31 mouse cellular contexts compared by ENCODE assay signal in genomic region chr7:63947514-63948487, GRCm38 (mm10). TPM values are rescaled to one million over a fixed set of nuclear protein-coding genes. Genes with fewer than 3 reads are reported as not detected.
DNase-seq lines count a peak whose midpoint lies in the region; ATAC-seq and TF ChIP-seq lines count a peak whose summit lies in the region.
"Had no signal": no experiment of that assay in that cellular context is flagged by ENCODE, and none has a peak within 500 bp of the region (broad histone marks: within the 10 kb centered on the region; RNA-seq: fewer than 3 reads in every experiment).

No protein-coding gene starts in this region.

- H3K36me3 ChIP-seq in ES-Bruce4 (ENCODE audit: control insufficient read depth, insufficient read depth, low read length, poor library complexity, severe bottlenecking) = no peaks in the 10 kb centered on the region
- H3K36me3 ChIP-seq in ES-E14 (ENCODE audit: control insufficient read depth, insufficient read depth, low read length, poor library complexity, severe bottlenecking) = no peaks in the 10 kb centered on the region
- no peaks in the 10 kb centered on the region for H3K36me3 ChIP-seq in intestine, embryonic 15.5 days
- no peaks in the 10 kb centered on the region for H3K36me3 ChIP-seq in stomach, embryonic 15.5 days
- no peaks in the 10 kb centered on the region for H3K36me3 ChIP-seq in midbrain, embryonic 15.5 days (replicated peaks)
- no peaks in the 10 kb centered on the region for H3K36me3 ChIP-seq in forebrain, embryonic 12.5 days (replicated peaks)
- H3K36me3 ChIP-seq: embryonic facial prominence, embryonic 15.5 days; forebrain, embryonic 10.5 days; liver, embryonic 13.5 days; midbrain, embryonic 12.5 days had no signal

- H3K9me3 ChIP-seq in ES-Bruce4 (replicated peaks; ENCODE audit: control insufficient read depth, insufficient read depth, low read length, poor library complexity, severe bottlenecking) (no peaks in the 10 kb centered on the region), ES-E14 (ENCODE audit: control insufficient read depth, insufficient read depth, low read depth, low read length) (no peaks in the 10 kb centered on the region)
- H3K9me3 ChIP-seq in intestine, embryonic 15.5 days = no peaks in the 10 kb centered on the region
- no peaks in the 10 kb centered on the region for H3K9me3 ChIP-seq in stomach, embryonic 15.5 days
- H3K9me3 ChIP-seq in midbrain, embryonic 15.5 days = no peaks in the 10 kb centered on the region
- H3K9me3 ChIP-seq in forebrain, embryonic 12.5 days = no peaks in the 10 kb centered on the region
- H3K9me3 ChIP-seq: embryonic facial prominence, embryonic 15.5 days; forebrain, embryonic 10.5 days; liver, embryonic 13.5 days; midbrain, embryonic 12.5 days had no signal

- H3K27me3 ChIP-seq in ES-Bruce4 (ENCODE audit: control insufficient read depth, insufficient read depth, low read length, poor library complexity, severe bottlenecking) = no peaks in the 10 kb centered on the region
- H3K27me3 ChIP-seq in intestine, embryonic 15.5 days (replicated peaks) = no peaks in the 10 kb centered on the region
- H3K27me3 ChIP-seq in stomach, embryonic 15.5 days (replicated peaks) = no peaks in the 10 kb centered on the region
- H3K27me3 ChIP-seq in midbrain, embryonic 15.5 days (replicated peaks) = no peaks in the 10 kb centered on the region
- H3K27me3 ChIP-seq in forebrain, embryonic 12.5 days = 0 out of 2 replicates have a peak, but pooled peaks cover under 1% of the 10 kb centered on the region
- H3K27me3 ChIP-seq: embryonic facial prominence, embryonic 15.5 days; liver, embryonic 13.5 days; midbrain, embryonic 12.5 days had no signal

- peaks cover 21% of the 10 kb centered on the region for H3K4me1 ChIP-seq in ES-Bruce4 (ENCODE audit: control insufficient read depth, insufficient read depth, low read length)
- H3K4me1 ChIP-seq in ES-E14 (ENCODE audit: control insufficient read depth in 2 of 2, insufficient read depth in 2 of 2, low read length in 2 of 2, poor library complexity in 1 of 2) = peaks cover 18 to 38% of the 10 kb centered on the region in 2 experiments
- no peaks in the 10 kb centered on the region for H3K4me1 ChIP-seq in intestine, embryonic 15.5 days (replicated peaks)
- no peaks in the 10 kb centered on the region for H3K4me1 ChIP-seq in stomach, embryonic 15.5 days
- H3K4me1 ChIP-seq in midbrain, embryonic 15.5 days = 0 out of 2 replicates have a peak, but pooled peaks cover 11% of the 10 kb centered on the region
- H3K4me1 ChIP-seq in forebrain, embryonic 12.5 days = peaks cover 17% of the 10 kb centered on the region
- H3K4me1 ChIP-seq: embryonic facial prominence, embryonic 15.5 days had no signal

- in situ Hi-C loops in ES-E14 (cut with MboI; ENCODE audit: low sequenced_read_pairs in 2 of 2, unreplicated experiment in 2 of 2) = no loop called here

- no peak for TF ChIP-seq CTCF in ES-Bruce4 (IDR thresholded peaks at IDR 0.05; ENCODE audit: low read depth, low read length)

- DNase-seq in ES-E14 (ENCODE audit: low read depth, low spot score) = peak; percentile 55
- DNase-seq in Muller cell, postnatal 12 days (ENCODE audit: inconsistent ontology term) = no peak
- DNase-seq: adrenal gland, postnatal 36 days; cerebellum, adult 11 months; cerebellum, adult 9-11 months; heart, postnatal 4 days; kidney, adult 11 months; liver, embryonic 13.5 days; lung, adult 2 months; lung, postnatal 14 days; retina, postnatal 1 day; right cerebral cortex, postnatal 25 days had no signal

- peak; percentile 75 for ATAC-seq in intestine, embryonic 15.5 days
- ATAC-seq in stomach, embryonic 15.5 days (ENCODE audit: insufficient read depth, low FRiP score, low read depth) = peak; percentile 14; the same call in 1 of the 2 replicates
- no peak for ATAC-seq in midbrain, embryonic 15.5 days (replicated peaks)
- no peak for ATAC-seq in forebrain, embryonic 12.5 days (ENCODE audit: low FRiP score)
- ATAC-seq: hindbrain, embryonic 16.5 days had no signal

- TF ChIP-seq POLR2A in ES-Bruce4 (IDR thresholded peaks at IDR 0.05; ENCODE audit: insufficient read depth, low read length) = no peak

- H3K4me3 ChIP-seq in ES-Bruce4 (ENCODE audit: low read depth, low read length) (no peak overlapping the region), ES-E14 (ENCODE audit: insufficient read depth in 1 of 2, low read depth in 1 of 2, low read length in 2 of 2, poor library complexity in 1 of 2, severe bottlenecking in 1 of 2) (peak overlapping the region; percentile 21 to 22; a peak in 2 of 4 replicates)
- no peak overlapping the region for H3K4me3 ChIP-seq in intestine, embryonic 15.5 days (replicated peaks)
- H3K4me3 ChIP-seq in stomach, embryonic 15.5 days (replicated peaks) = no peak overlapping the region
- no peak overlapping the region for H3K4me3 ChIP-seq in midbrain, embryonic 15.5 days
- H3K4me3 ChIP-seq in forebrain, embryonic 12.5 days (replicated peaks) = no peak overlapping the region
- H3K4me3 ChIP-seq: embryonic facial prominence, embryonic 15.5 days; forebrain, embryonic 10.5 days; left cerebral cortex, adult 2 months; liver, embryonic 13.5 days; midbrain, embryonic 12.5 days had no signal

- H3K4me2 ChIP-seq in intestine, embryonic 15.5 days (replicated peaks) = no peak overlapping the region
- H3K4me2 ChIP-seq in stomach, embryonic 15.5 days = no peak overlapping the region
- no peak overlapping the region for H3K4me2 ChIP-seq in midbrain, embryonic 15.5 days
- no peak overlapping the region for H3K4me2 ChIP-seq in forebrain, embryonic 12.5 days
- H3K4me2 ChIP-seq: embryonic facial prominence, embryonic 15.5 days; liver, embryonic 13.5 days; midbrain, embryonic 12.5 days had no signal

- peak overlapping the region; percentile 96 for H3K27ac ChIP-seq in ES-Bruce4 (ENCODE audit: insufficient read depth, low read length)
- peak overlapping the region; percentile 98 for H3K27ac ChIP-seq in ES-E14 (ENCODE audit: insufficient read depth, low read depth, low read length, poor library complexity, severe bottlenecking)
- no peak overlapping the region for H3K27ac ChIP-seq in intestine, embryonic 15.5 days
- no peak overlapping the region for H3K27ac ChIP-seq in stomach, embryonic 15.5 days
- no peak overlapping the region for H3K27ac ChIP-seq in midbrain, embryonic 15.5 days
- no peak overlapping the region for H3K27ac ChIP-seq in forebrain, embryonic 12.5 days
- H3K27ac ChIP-seq: embryonic facial prominence, embryonic 15.5 days; forebrain, embryonic 10.5 days; kidney, postnatal 0 days; left cerebral cortex, adult 2 months; liver, embryonic 13.5 days; midbrain, embryonic 12.5 days had no signal

- WGBS in intestine, embryonic 15.5 days = 51% methylated on average over 11 of the region's 11 CpGs
- WGBS in stomach, embryonic 15.5 days = 55% methylated on average over 11 of the region's 11 CpGs
- 57% methylated on average over 11 of the region's 11 CpGs for WGBS in midbrain, embryonic 15.5 days
- 52% methylated on average over 11 of the region's 11 CpGs for whole genome bisulfite sequencing in forebrain, embryonic 12.5 days

- H3K9ac ChIP-seq in ES-Bruce4 (ENCODE audit: low read depth, poor library complexity, severe bottlenecking) (no peak overlapping the region), ES-E14 (ENCODE audit: insufficient read depth, low read depth, low read length, poor library complexity, severe bottlenecking) (peak overlapping the region; percentile 38; the same call in 1 of the 2 replicates)
- H3K9ac ChIP-seq in intestine, embryonic 15.5 days = no peak overlapping the region
- no peak overlapping the region for H3K9ac ChIP-seq in stomach, embryonic 15.5 days
- no peak overlapping the region for H3K9ac ChIP-seq in midbrain, embryonic 15.5 days
- H3K9ac ChIP-seq in forebrain, embryonic 12.5 days = no peak overlapping the region
- H3K9ac ChIP-seq: embryonic facial prominence, embryonic 15.5 days; liver, embryonic 13.5 days; midbrain, embryonic 12.5 days had no signal

- TF ChIP-seq EP300 in ES-Bruce4 (IDR thresholded peaks at IDR 0.05; ENCODE audit: insufficient read depth, low read depth, low read length) = peak; percentile 87; the same call in 1 of the 2 replicates

TF ChIP-seq in ES-E14, 5 proteins besides CTCF, POLR2A, EP300 and RAD21:
- TF ChIP-seq CHD2 (IDR thresholded peaks at IDR 0.05; ENCODE audit: low read depth, low read length) (no peak), HCFC1 (IDR thresholded peaks at IDR 0.05; ENCODE audit: borderline replicate concordance, insufficient read depth, low read length) (no peak)

RNA-seq across cellular contexts. Expression of gene Klf13, which starts 9.1 kb away (rescaled TPM):
- polyA plus RNA-seq in ES-Bruce4 (2011; ENCODE audit: insufficient read depth, insufficient read length, low read depth, missing spikeins) = 36.5 and 38.2 TPM in 2 replicates
- total RNA-seq in ES-E14 (2012; rRNA removed) = 25.8 and 29.4 TPM in 2 replicates
- polyA plus RNA-seq in intestine, embryonic 15.5 days (2015; fragmentation: Nextera tagmentation; extraction: Ambion mirVana) = 25.9 and 26.7 TPM in 2 replicates
- 31.0 and 32.3 TPM in 2 replicates for polyA plus RNA-seq in stomach, embryonic 15.5 days (2015; fragmentation: Nextera tagmentation; extraction: Ambion mirVana)
- polyA plus RNA-seq in midbrain, embryonic 15.5 days (2015; fragmentation: Nextera tagmentation; extraction: Ambion mirVana) = 21.7 and 23.4 TPM in 2 replicates
- polyA plus RNA-seq in forebrain, embryonic 12.5 days (2016; fragmentation: Nextera tagmentation; extraction: Ambion mirVana) = 21.9 and 26.1 TPM in 2 replicates

RNA-seq across cellular contexts. Expression of gene E030018B13Rik, which starts 31.1 kb away (rescaled TPM):
- not detected in 2 replicates for polyA plus RNA-seq in ES-Bruce4 (2011; ENCODE audit: insufficient read depth, insufficient read length, low read depth, missing spikeins)
- 0.21 TPM in 1 of 2 replicates, not detected in the other for total RNA-seq in ES-E14 (2012; rRNA removed)
- not detected in 2 replicates for polyA plus RNA-seq in intestine, embryonic 15.5 days (2015; fragmentation: Nextera tagmentation; extraction: Ambion mirVana)
- 0.17 TPM in 1 of 2 replicates, not detected in the other for polyA plus RNA-seq in stomach, embryonic 15.5 days (2015; fragmentation: Nextera tagmentation; extraction: Ambion mirVana)
- polyA plus RNA-seq in midbrain, embryonic 15.5 days (2015; fragmentation: Nextera tagmentation; extraction: Ambion mirVana) = 0.17 and 0.23 TPM in 2 replicates
- polyA plus RNA-seq in forebrain, embryonic 12.5 days (2016; fragmentation: Nextera tagmentation; extraction: Ambion mirVana) = not detected in 2 replicates
- total RNA-seq: adrenal gland, postnatal 36 days; common myeloid progenitor, adult 5-6 weeks; gastrocnemius, adult 18-20 months; heart, postnatal 4 days; layer of hippocampus, postnatal 10 days; left cerebral cortex, adult 2 months; left cerebral cortex, postnatal 36 days; megakaryocyte, adult 5-6 weeks had no signal
- polyA plus RNA-seq: forebrain, embryonic 10.5 days; hindbrain, embryonic 16.5 days; kidney, postnatal 0 days; limb, embryonic 14.5 days; liver, embryonic 13.5 days; lung, adult 2 months; midbrain, embryonic 12.5 days; neural tube, embryonic 11.5 days; spleen, adult 2 months had no signal

Comparison
In these comparisons a context has a peak if more than half of its experiments do, and no peak if none do; other contexts are left out.
1. H3K27ac ChIP-seq: peak in ES-Bruce4 (single experiment) and ES-E14 (single experiment); none in intestine, embryonic 15.5 days (single experiment), stomach, embryonic 15.5 days (single experiment), midbrain, embryonic 15.5 days (single experiment) and forebrain, embryonic 12.5 days (single experiment).
2. H3K4me3 ChIP-seq: peak in ES-E14 (2 of 2); none in ES-Bruce4 (single experiment), intestine, embryonic 15.5 days (single experiment), stomach, embryonic 15.5 days (single experiment), midbrain, embryonic 15.5 days (single experiment) and forebrain, embryonic 12.5 days (single experiment).
3. ATAC-seq: peak in intestine, embryonic 15.5 days (single experiment) and stomach, embryonic 15.5 days (single experiment); none in midbrain, embryonic 15.5 days (single experiment) and forebrain, embryonic 12.5 days (single experiment).